Mouse (Mus musculus) frontal cortex, adult (tissue): ENCODE data around the gene Rfesd.
A peak's percentile ranks its signal among the peaks of the same experiment; 100 is the strongest.

ENCODE experiments used
- ATAC-seq: cut with Nextera tagmentation; 2 replicates; pipeline ENCODE4 v1.9.2; 2017; ENCODE audit warnings: mild to moderate bottlenecking, moderate library complexity, mixed read lengths; ENCODE audit not compliant: low TSS enrichment

Rfesd gene

GRCm38 (mm10) chr13:76017974-76018843 is at the start of gene Rfesd:
Gene Rfesd, minus strand, starts transcription at chr13:76018719.
- ATAC-seq: peak; percentile 94

- ATAC-seq: no peak
These were observed 45.9 kb upstream of the Rfesd start for GRCm38 (mm10) chr13:76064363-76064945.

- ATAC-seq: no peak
These were observed 45.0 kb upstream of the Rfesd start for GRCm38 (mm10) chr13:76063548-76063947.

GRCm38 (mm10) chr13:76062569-76062968 is 44.0 kb upstream of the Rfesd start:
- peak; percentile 66 for ATAC-seq

- 0 out of 2 replicates have a peak, but pooled peaks have one; percentile 5 for ATAC-seq
These were observed 43.6 kb upstream of the Rfesd start for GRCm38 (mm10) chr13:76062126-76062525.

- no peak for ATAC-seq
These were observed 41.1 kb upstream of the Rfesd start for GRCm38 (mm10) chr13:76059591-76059990.

GRCm38 (mm10) chr13:76057267-76058069 is 38.9 kb upstream of the Rfesd start:
- ATAC-seq: peak; percentile 64

GRCm38 (mm10) chr13:76056896-76057266 is 38.4 kb upstream of the Rfesd start, which contains the start of gene Gpr150:
Gene Gpr150, minus strand, starts transcription at chr13:76056996.
- no peak for ATAC-seq

GRCm38 (mm10) chr13:76056261-76056724 is 37.8 kb upstream of the Rfesd start:
- peak; percentile 73 for ATAC-seq

- peak; percentile 24 for ATAC-seq
These were observed 37.1 kb upstream of the Rfesd start for GRCm38 (mm10) chr13:76055391-76056232.

GRCm38 (mm10) chr13:76044971-76045370 is 26.5 kb upstream of the Rfesd start:
- no peak for ATAC-seq

- ATAC-seq: no peak
These were observed 23.9 kb upstream of the Rfesd start for GRCm38 (mm10) chr13:76042455-76042854.

- no peak for ATAC-seq
These were observed 6.1 kb upstream of the Rfesd start for GRCm38 (mm10) chr13:76024588-76024987.

- ATAC-seq: peak; percentile 39; the same call in 1 of the 2 replicates
These were observed 3.3 kb upstream of the Rfesd start for GRCm38 (mm10) chr13:76021782-76022181.

GRCm38 (mm10) chr13:76018844-76019400 is 403 bp upstream of the Rfesd start:
- ATAC-seq: peak; percentile 41

GRCm38 (mm10) chr13:76017465-76017864 is 1.1 kb downstream of the Rfesd start:
- no peak for ATAC-seq

GRCm38 (mm10) chr13:76014511-76014910 is 4.0 kb downstream of the Rfesd start:
- ATAC-seq: no peak

GRCm38 (mm10) chr13:76003272-76003671 is 15.2 kb downstream of the Rfesd start:
- no peak for ATAC-seq

GRCm38 (mm10) chr13:75992169-75993028 is 26.1 kb downstream of the Rfesd start:
- ATAC-seq: no peak

- peak; percentile 98 for ATAC-seq
These were observed 30.4 kb downstream of the Rfesd start for GRCm38 (mm10) chr13:75988096-75988495.
